Mouse (Mus musculus) CH12.LX (cell line): ENCODE measurements around the gene Rpl31. TPM values are rescaled to one million over a fixed set of nuclear protein-coding genes. Genes with fewer than 3 reads are reported as not detected.

Experiments used
- DNase-seq: peaks from one replicate; pipeline ENCODE4 v3.0.0-alpha.2; 2013; ENCODE audit errors: extremely low read depth
- H3K27ac ChIP-seq: 2 replicates; pipeline ENCODE4 v1.5.1; 2012; ENCODE audit warnings: low read depth, mild to moderate bottlenecking, control low read depth, moderate library complexity; ENCODE audit not compliant: insufficient read depth
- H3K27me3 ChIP-seq: replicated peaks from 2 replicates; pipeline ENCODE3; 2012; ENCODE audit warnings: inconsistent platforms
- H3K36me3 ChIP-seq, 2 experiments: replicated peaks in 1 of 2; 2 replicates each; pipeline versions ENCODE3 to v1.6.1; 2012; ENCODE audit warnings: inconsistent platforms in 1 of 2, low read length in 1 of 2, mild to moderate bottlenecking in 1 of 2, mixed read lengths in 1 of 2, moderate library complexity in 1 of 2; ENCODE audit not compliant: control insufficient read depth in 1 of 2, insufficient read depth in 1 of 2
- H3K4me1 ChIP-seq, 2 experiments: 2 replicates each; pipeline ENCODE4 v1.6.1; 2012; ENCODE audit warnings: inconsistent platforms in 1 of 2, moderate library complexity in 1 of 2; ENCODE audit not compliant: insufficient read depth in 2 of 2, control insufficient read depth in 1 of 2
- H3K4me2 ChIP-seq: 2 replicates; pipeline ENCODE4 v1.6.1; 2012; ENCODE audit warnings: low read depth, mild to moderate bottlenecking, control low read depth; ENCODE audit not compliant: poor library complexity, insufficient read depth, severe bottlenecking
- H3K4me3 ChIP-seq, 3 experiments: fragments of 150-350 bp in 1 of 3; sonication (generic) in 1 of 3; replicated peaks in 1 of 3; 2 replicates each; pipeline versions ENCODE3 to v1.5.1; 2011 to 2012; ENCODE audit warnings: low read depth in 2 of 3, low read length in 2 of 3, mild to moderate bottlenecking in 2 of 3, moderate library complexity in 2 of 3, control low read depth in 1 of 3, improper control_type of control experiment in 1 of 3, inconsistent platforms in 1 of 3, mixed read lengths in 1 of 3; ENCODE audit not compliant: poor library complexity in 1 of 3
- H3K79me2 ChIP-seq: replicated peaks from 2 replicates; pipeline ENCODE4 v1.6.1; 2012; ENCODE audit warnings: mild to moderate bottlenecking, moderate library complexity; ENCODE audit not compliant: control insufficient read depth, poor library complexity, insufficient read depth, severe bottlenecking; ENCODE audit errors: extremely low read depth
- H3K9ac ChIP-seq: 2 replicates; pipeline ENCODE4 v1.6.1; 2012; ENCODE audit warnings: low read depth, mild to moderate bottlenecking, control low read depth, moderate library complexity; ENCODE audit not compliant: insufficient read depth
- H3K9me3 ChIP-seq: replicated peaks from 2 replicates; pipeline ENCODE3; 2012; ENCODE audit warnings: low read length, inconsistent platforms, mixed read lengths
- CHD1 ChIP-seq: IDR thresholded peaks from 2 replicates; pipeline ENCODE4 v1.6.1; 2012; ENCODE audit warnings: low read depth, low read length, improper control_type of control experiment, inconsistent platforms
- CTCF ChIP-seq, 2 experiments: IDR thresholded peaks in 1 of 2; conservative IDR thresholded peaks in 1 of 2; 2 replicates each; pipeline ENCODE4 v1.5.1; 2011 to 2012; ENCODE audit warnings: low read depth in 2 of 2, low read length in 2 of 2, improper control_type of control experiment in 1 of 2, inconsistent platforms in 1 of 2, mild to moderate bottlenecking in 1 of 2, moderate library complexity in 1 of 2
- E2F4 ChIP-seq: IDR thresholded peaks from 2 replicates; pipeline ENCODE4 v1.6.1; 2011; ENCODE audit warnings: low read depth, low read length, improper control_type of control experiment; ENCODE audit not compliant: insufficient replicate concordance
- ETS1 ChIP-seq: conservative IDR thresholded peaks from 2 replicates; pipeline ENCODE4 v1.6.1; 2012; ENCODE audit warnings: low read depth, mild to moderate bottlenecking, inconsistent platforms, low read length, improper control_type of control experiment, moderate library complexity
- GABPA ChIP-seq: IDR thresholded peaks from 2 replicates; pipeline ENCODE4 v1.6.1; 2012; ENCODE audit warnings: low read depth, low read length, improper control_type of control experiment, inconsistent platforms; ENCODE audit not compliant: insufficient replicate concordance
- IRF4 ChIP-seq: IDR thresholded peaks from 2 replicates; pipeline ENCODE4 v1.6.1; 2014; ENCODE audit warnings: low read depth, mild to moderate bottlenecking, inconsistent platforms, low read length, improper control_type of control experiment
- JUN ChIP-seq: IDR thresholded peaks from 2 replicates; pipeline ENCODE4 v1.6.1; 2011; ENCODE audit warnings: low read depth, mild to moderate bottlenecking, low read length, improper control_type of control experiment, moderate library complexity; ENCODE audit not compliant: insufficient read depth
- JUND ChIP-seq: conservative IDR thresholded peaks from 2 replicates; pipeline ENCODE4 v1.6.1; 2011; ENCODE audit warnings: low read depth, low read length, improper control_type of control experiment
- MAZ ChIP-seq: IDR thresholded peaks from 2 replicates; pipeline ENCODE4 v1.6.1; 2012; ENCODE audit warnings: low read depth, mild to moderate bottlenecking, inconsistent platforms, low read length, improper control_type of control experiment, moderate library complexity
- MXI1 ChIP-seq: IDR thresholded peaks from 2 replicates; pipeline ENCODE4 v1.6.1; 2011; ENCODE audit warnings: mild to moderate bottlenecking, low read depth, low read length, improper control_type of control experiment
- NELFE ChIP-seq: IDR thresholded peaks from 2 replicates; pipeline ENCODE4 v1.6.1; 2011; ENCODE audit warnings: low read depth, low read length, improper control_type of control experiment
- NRF1 ChIP-seq: IDR thresholded peaks from 2 replicates; pipeline ENCODE4 v1.6.1; 2014; ENCODE audit warnings: low read depth, mild to moderate bottlenecking, inconsistent platforms, low read length, improper control_type of control experiment, moderate library complexity
- PAX5 ChIP-seq: IDR thresholded peaks from 2 replicates; pipeline ENCODE4 v1.6.1; 2012; ENCODE audit warnings: low read length, inconsistent platforms, mixed read lengths
- RAD21 ChIP-seq: IDR thresholded peaks from 2 replicates; pipeline ENCODE4 v1.6.1; 2011; ENCODE audit warnings: low read depth, mild to moderate bottlenecking, low read length, improper control_type of control experiment, moderate library complexity
- TBP ChIP-seq: conservative IDR thresholded peaks from 2 replicates; pipeline ENCODE4 v1.6.1; 2011; ENCODE audit warnings: low read depth, low read length, improper control_type of control experiment
- UBTF ChIP-seq: IDR thresholded peaks from 2 replicates; pipeline ENCODE4 v1.6.1; 2012; ENCODE audit warnings: low read depth, mild to moderate bottlenecking, inconsistent platforms, low read length, improper control_type of control experiment, moderate library complexity
- USF2 ChIP-seq: conservative IDR thresholded peaks from 2 replicates; pipeline ENCODE4 v1.6.1; 2011; ENCODE audit warnings: low read depth, low read length, improper control_type of control experiment
- ZC3H11A ChIP-seq: IDR thresholded peaks from 2 replicates; pipeline ENCODE4 v1.6.1; 2012; ENCODE audit warnings: low read depth, mild to moderate bottlenecking, inconsistent platforms, low read length, improper control_type of control experiment
- ZKSCAN1 ChIP-seq: IDR thresholded peaks from 2 replicates; pipeline ENCODE4 v1.6.1; 2012; ENCODE audit warnings: low read depth, inconsistent platforms, low read length, improper control_type of control experiment, borderline replicate concordance
- ZMIZ1 ChIP-seq: IDR thresholded peaks from 2 replicates; pipeline ENCODE4 v1.6.1; 2012; ENCODE audit warnings: low read depth, mild to moderate bottlenecking, inconsistent platforms, low read length, improper control_type of control experiment
- dilution Hi-C: fragments of 300-500 bp; cut with MboI; formaldehyde crosslinking; loops from 2 replicates; pipeline ENCODE4 v1.14.3; 2020; ENCODE audit warnings: low sequenced_read_pairs; ENCODE audit not compliant: extremely low pct_unique_long_range_greater_than_20kb, extremely low pct_ligation_motif_present
- in situ Hi-C: fragments of 300-500 bp; cut with MboI; formaldehyde crosslinking; loops from 3 replicates; pipeline ENCODE4 v1.14.3; 2019; ENCODE audit warnings: low sequenced_read_pairs, low pct_ligation_motif_present, low pct_unique_long_range_greater_than_20kb, mixed read lengths
- polyA plus RNA-seq: library from polyadenylated mRNA; unstranded; fragments of >175 nt; gene quantifications from 2 replicates; pipeline ENCODE4 v1.2.1, GENCODE M21; 2012; ENCODE audit warnings: low read depth; ENCODE audit not compliant: insufficient read length
- total RNA-seq, 2 experiments: library from RNA; depleted of rRNA; stranded (reverse); fragments of 300-350 nt in 1 of 2; fragments of >200 nt in 1 of 2; gene quantifications; 2 replicates each; pipeline ENCODE4 v1.2.3; 2012 to 2014

Gene Rpl31
- total and polyA plus RNA-seq, 3 experiments, result 949 to 1,766 (median 1,044) TPM

- TF ChIP-seq MXI1 (no peak), CTCF (conservative IDR thresholded peaks at IDR 0.05 in 1 of 2, IDR thresholded peaks at IDR 0.05 in 1 of 2; ENCODE audit: low read depth in 2 of 2, low read length in 2 of 2) (no peak), TBP (no peak), USF2 (no peak), GABPA (no peak), E2F4 (no peak), NRF1 (no peak), ETS1 (no peak), NELFE (no peak), ZKSCAN1 (no peak), JUN (no peak), PAX5 (no peak), ZC3H11A (no peak), UBTF (no peak)
- no peak overlapping the region for H3K4me3 ChIP-seq
- no peaks in the 10 kb centered on the region for H3K27me3 ChIP-seq
- no peak overlapping the region for H3K9ac ChIP-seq
- dilution Hi-C loops (no loop called here), in situ Hi-C loops (no loop called here)
- no peaks in the 10 kb centered on the region for H3K79me2 ChIP-seq
- H3K4me1 ChIP-seq, result 0 out of 4 replicates have a peak, but pooled peaks cover 0 to 2% of the 10 kb centered on the region in 2 experiments
- H3K27ac ChIP-seq, result no peak overlapping the region
- no peak for DNase-seq
- H3K9me3 ChIP-seq, result peaks cover 4% of the 10 kb centered on the region
- H3K4me2 ChIP-seq, result no peak overlapping the region
- H3K36me3 ChIP-seq, result no peaks in the 10 kb centered on the region
Observed at GRCm38 (mm10) chr1:39418852-39419251, 51.2 kb downstream of the Rpl31 start.

- H3K27me3 ChIP-seq, result no peaks in the 10 kb centered on the region
- H3K9ac ChIP-seq, result no peak overlapping the region
- no peaks in the 10 kb centered on the region for H3K79me2 ChIP-seq
- DNase-seq, result no peak
- H3K4me1 ChIP-seq, result 0 out of 4 replicates have a peak, but pooled peaks cover 0 to 2% of the 10 kb centered on the region in 2 experiments
- H3K9me3 ChIP-seq, result no peaks in the 10 kb centered on the region
- no peak overlapping the region for H3K4me2 ChIP-seq
- H3K4me3 ChIP-seq, result no peak overlapping the region
- in situ Hi-C loops, result no loop called here
- dilution Hi-C loops, result no loop called here
- no peak overlapping the region for H3K27ac ChIP-seq
- TF ChIP-seq NELFE (no peak), ZMIZ1 (no peak), MAZ (no peak), CHD1 (no peak), E2F4 (no peak), USF2 (no peak), RAD21 (no peak), GABPA (no peak), IRF4 (no peak), JUND (no peak), JUN (no peak)
- TF ChIP-seq, all 38 proteins: peak for 0
- H3K36me3 ChIP-seq, result no peaks in the 10 kb centered on the region
Observed at GRCm38 (mm10) chr1:39420987-39421386, 53.3 kb downstream of the Rpl31 start.

Other genes starting within 250 kb of the Rpl31 start
- gene Npas2, start 174.1 kb upstream of the Rpl31 start, total RNA-seq (2012; rRNA removed), result not detected in 2 replicates
- gene Npas2, start 174.1 kb upstream of the Rpl31 start, total RNA-seq (2014; rRNA removed), result not detected in 2 replicates
- gene Npas2, start 174.1 kb upstream of the Rpl31 start, polyA plus RNA-seq, result 0.13 TPM in 1 of 2 replicates, not detected in the other
- 0.81 and 0.88 TPM in 2 replicates for gene Tbc1d8, start 110.9 kb downstream of the Rpl31 start, total RNA-seq (2012; rRNA removed)
- 0.16 and 0.30 TPM in 2 replicates for gene Tbc1d8, start 110.9 kb downstream of the Rpl31 start, total RNA-seq (2014; rRNA removed)
- 1.4 and 1.8 TPM in 2 replicates for gene Tbc1d8, start 110.9 kb downstream of the Rpl31 start, polyA plus RNA-seq
- 15.3 and 17.8 TPM in 2 replicates for gene Cnot11, start 167.2 kb downstream of the Rpl31 start, total RNA-seq (2012; rRNA removed)
- gene Cnot11, start 167.2 kb downstream of the Rpl31 start, total RNA-seq (2014; rRNA removed), result 28.6 and 31.8 TPM in 2 replicates
- 29.9 and 34.9 TPM in 2 replicates for gene Cnot11, start 167.2 kb downstream of the Rpl31 start, polyA plus RNA-seq
- gene Rnf149, start 209.6 kb downstream of the Rpl31 start, total RNA-seq (2012; rRNA removed), result 12.6 and 16.6 TPM in 2 replicates
- 21.5 and 22.7 TPM in 2 replicates for gene Rnf149, start 209.6 kb downstream of the Rpl31 start, total RNA-seq (2014; rRNA removed)
- 31.3 and 32.3 TPM in 2 replicates for gene Rnf149, start 209.6 kb downstream of the Rpl31 start, polyA plus RNA-seq